Mouse (Mus musculus): ENCODE results near the gene Bicc1.

- no peak for TF ChIP-seq CTCF (conservative IDR thresholded peaks at IDR 0.05; ENCODE audit: low read length)
- no peak for TF ChIP-seq POU5F1 (IDR thresholded peaks at IDR 0.05; ENCODE audit: borderline replicate concordance, low read length)
These were observed 2.9 kb downstream of the Bicc1 start for GRCm38 (mm10) chr10:71156569-71156968.

Data from E14TG2a.4 (cell line).